Mouse (Mus musculus) spleen, adult 2 months (tissue): ENCODE measurements at regions not wholly inside any gene's neighbourhood (a gene's known extent, or its start where the extent isn't known, plus 50 kb on each side); places are given as distances from the start of the nearest gene placed in this dataset.

ENCODE experiments used
- CTCF ChIP-seq: fragments of 200-500 bp; IDR thresholded peaks from 2 replicates; pipeline ENCODE4 v1.5.1; 2011; ENCODE audit warnings: mild to moderate bottlenecking, inconsistent platforms; ENCODE audit not compliant: insufficient read depth, insufficient read length, insufficient replicate concordance; ENCODE audit errors: extremely low read depth
- POLR2A ChIP-seq: fragments of 200-500 bp; IDR thresholded peaks from 2 replicates; pipeline ENCODE4 v1.6.1; 2011; ENCODE audit warnings: low read depth, low read length, inconsistent platforms

DNA sequence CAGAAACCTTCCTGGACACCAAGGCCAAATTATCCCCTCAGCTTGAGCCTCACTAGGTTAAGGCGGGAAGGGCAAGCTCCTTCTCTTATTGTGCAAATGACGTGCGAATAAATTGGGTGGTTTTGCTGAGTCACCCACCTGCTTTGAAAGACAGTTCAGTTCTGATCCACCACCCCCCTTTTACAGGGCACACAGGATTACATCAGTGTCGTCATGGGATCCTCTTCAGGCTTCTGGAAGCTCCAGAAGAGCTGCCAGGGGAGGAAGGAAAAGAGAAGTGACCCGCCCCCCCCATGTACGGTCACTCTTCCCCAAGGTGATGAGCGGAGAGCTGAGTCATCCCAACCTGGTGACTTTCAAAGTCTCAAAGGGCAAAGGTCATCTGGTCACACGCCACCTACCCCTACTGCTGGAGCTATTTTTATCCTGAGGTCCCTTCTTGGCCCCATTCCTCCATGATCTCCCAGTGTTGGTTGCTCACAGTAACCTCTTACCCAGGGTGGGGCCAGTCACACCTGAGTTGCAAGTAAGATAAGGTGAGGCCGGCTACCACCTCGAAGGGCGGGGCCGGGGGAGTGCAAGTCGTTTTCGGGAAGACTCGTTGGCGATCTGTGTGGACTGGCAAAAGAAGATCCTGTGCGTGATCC lies 58.9 kb upstream of the Smndc1 start:
- TF ChIP-seq CTCF (no peak), POLR2A (no peak)
